Mouse (Mus musculus) forebrain, embryonic 14.5 days (tissue): ENCODE measurements around the gene Slc25a48. TPM values are rescaled to one million over a fixed set of nuclear protein-coding genes. Genes with fewer than 3 reads are reported as not detected.

Experiments
- ATAC-seq: fragments of 200-750 bp; cut with Nextera tagmentation; 2 replicates; pipeline ENCODE4 v1.8.0; 2017; ENCODE audit warnings: mild to moderate bottlenecking, moderate library complexity
- DNase-seq: peaks from one replicate; pipeline ENCODE4 v3.0.0-alpha.2; 2015; ENCODE audit warnings: low spot score
- H3K27ac ChIP-seq: fragments of 300-500 bp; sonication (generic); 2 replicates; pipeline ENCODE4 v1.5.1; 2014; ENCODE audit warnings: low read depth, mild to moderate bottlenecking, control low read depth, low read length, moderate library complexity
- H3K27me3 ChIP-seq: fragments of 300-500 bp; sonication (generic); replicated peaks from 2 replicates; pipeline ENCODE4 v1.6.1; 2014; ENCODE audit warnings: low read length, control low read depth, mixed read lengths; ENCODE audit not compliant: control insufficient read depth, insufficient read depth
- H3K36me3 ChIP-seq: fragments of 300-500 bp; sonication (generic); 2 replicates; pipeline ENCODE4 v1.6.1; 2014; ENCODE audit warnings: low read length, control low read depth; ENCODE audit not compliant: control insufficient read depth, insufficient read depth
- H3K4me1 ChIP-seq: fragments of 300-500 bp; sonication (generic); 2 replicates; pipeline ENCODE4 v1.6.1; 2014; ENCODE audit warnings: antibody characterized with exemption, low read length, control low read depth; ENCODE audit not compliant: control insufficient read depth, insufficient read depth
- H3K4me2 ChIP-seq: fragments of 300-500 bp; sonication (generic); 2 replicates; pipeline ENCODE4 v1.6.1; 2014; ENCODE audit warnings: mild to moderate bottlenecking, control low read depth, low read length
- H3K4me3 ChIP-seq: fragments of 300-500 bp; sonication (generic); 2 replicates; pipeline ENCODE4 v1.5.1; 2014; ENCODE audit warnings: low read depth, low read length, control low read depth
- H3K9ac ChIP-seq: fragments of 300-500 bp; sonication (generic); 2 replicates; pipeline ENCODE4 v1.6.1; 2014; ENCODE audit warnings: mild to moderate bottlenecking, low read length, control low read depth, moderate library complexity
- H3K9me3 ChIP-seq: fragments of 300-500 bp; sonication (generic); replicated peaks from 2 replicates; pipeline ENCODE4 v1.6.1; 2016; ENCODE audit warnings: low read length, control low read depth, mixed read lengths; ENCODE audit not compliant: control insufficient read depth
- WGBS: fragments of 180-500 bp; shearing (Covaris S2); extraction: QIAGEN DNeasy Blood & Tissue Kit; methylation state at CpG from one replicate; pipeline ENCODE4 v1.1.7; 2014; 5-methylcytosine and 5-hydroxymethylcytosine counted together
- polyA plus RNA-seq: library from polyadenylated mRNA; unstranded; fragments of >200 nt; fragmentation: Nextera tagmentation; extraction: Ambion mirVana; gene quantifications from 2 replicates; pipeline ENCODE4 v1.2.1, GENCODE M21; 2014

Slc25a48 gene
- polyA plus RNA-seq: 0.06 TPM in 2 replicates

DNA sequence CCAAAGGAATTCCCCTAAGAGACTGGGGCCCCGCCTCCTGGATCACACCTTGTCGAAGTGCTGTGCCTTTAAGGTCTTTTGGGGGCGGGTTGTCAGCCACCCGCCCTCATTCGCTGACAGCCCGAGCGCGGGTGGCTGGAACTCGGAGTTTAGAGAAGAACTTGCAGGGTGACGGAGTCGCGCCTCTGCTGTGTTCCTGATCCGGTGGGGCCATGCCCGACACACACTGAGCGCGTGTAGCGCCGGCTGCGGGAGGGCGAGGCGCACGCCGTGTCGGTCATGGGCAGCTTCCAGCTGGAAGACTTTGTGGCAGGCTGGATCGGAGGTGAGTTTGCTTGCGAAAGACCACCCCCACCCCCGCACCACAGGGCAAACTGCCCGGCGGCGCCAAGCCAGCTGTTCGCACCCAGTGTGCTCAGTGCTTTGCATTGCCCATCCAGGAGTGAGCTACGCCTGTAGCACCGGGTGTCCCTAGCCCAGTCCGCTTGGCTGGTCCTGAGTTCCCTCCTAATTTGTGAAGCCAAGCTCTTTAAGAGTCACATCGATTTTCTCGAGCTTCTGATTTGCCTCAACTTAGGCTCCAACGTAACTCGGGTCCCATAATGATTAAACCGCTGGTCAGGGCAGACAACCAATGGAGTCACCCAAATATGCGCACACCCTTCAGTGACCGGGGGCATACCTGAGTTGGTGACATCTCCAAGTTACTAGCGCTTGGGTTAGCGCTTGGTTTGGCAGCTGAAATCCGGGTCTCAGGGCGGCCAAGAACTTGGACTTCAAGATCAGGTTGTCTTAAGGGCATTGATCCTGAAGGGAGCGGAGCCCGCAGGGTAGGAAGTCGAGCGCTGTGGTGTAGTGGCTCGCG lies at the start of gene Slc25a48:
TSS of gene Slc25a48 (plus strand) at position 145 of the 865 bp plus-strand sequence.
- no peaks in the 10 kb centered on the region for H3K9me3 ChIP-seq
- H3K27ac ChIP-seq: no peak within 1 kb of the TSS
- no peaks in the 10 kb centered on the region for H3K36me3 ChIP-seq
- peak within 1 kb of the TSS; percentile 47 for H3K4me2 ChIP-seq
- H3K27me3 ChIP-seq: peaks cover 40% of the 10 kb centered on the region
- no peak for ATAC-seq
- DNase-seq: peak; percentile 23
- H3K9ac ChIP-seq: no peak within 1 kb of the TSS
- peaks cover 14% of the 10 kb centered on the region for H3K4me1 ChIP-seq
- H3K4me3 ChIP-seq: peak within 1 kb of the TSS; percentile 16
- WGBS: 6% methylated on average over 51 of the region's 51 CpGs

DNA sequence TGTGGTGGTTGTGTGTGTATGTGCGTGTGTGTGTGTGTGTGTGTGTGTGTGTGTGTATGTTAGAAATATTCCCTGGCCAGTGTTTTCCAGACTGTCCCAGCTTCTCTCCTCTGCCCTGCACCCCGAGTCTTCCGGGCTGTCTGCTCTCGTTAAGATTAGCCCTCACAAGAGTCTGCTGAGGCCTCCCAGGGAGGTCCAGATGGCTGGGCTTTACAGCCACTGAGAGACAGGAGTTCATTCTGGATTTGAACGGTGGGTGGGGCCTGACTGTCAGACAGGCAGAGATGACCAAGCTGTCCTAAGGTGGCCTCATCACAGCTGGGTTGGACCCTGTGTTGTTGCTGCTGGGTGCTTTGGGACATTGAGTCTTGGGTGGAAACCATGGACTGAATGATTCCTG lies 40.6 kb upstream of the Slc25a48 start:
- H3K4me2 ChIP-seq: no peak overlapping the region
- H3K27me3 ChIP-seq: no peaks in the 10 kb centered on the region
- H3K4me3 ChIP-seq: no peak overlapping the region
- H3K4me1 ChIP-seq: no peaks in the 10 kb centered on the region
- no peaks in the 10 kb centered on the region for H3K9me3 ChIP-seq
- ATAC-seq (no peak), DNase-seq (no peak)
- H3K27ac ChIP-seq: no peak overlapping the region
- H3K36me3 ChIP-seq: no peaks in the 10 kb centered on the region
- 57% methylated on average over 5 of the region's 5 CpGs for WGBS
- no peak overlapping the region for H3K9ac ChIP-seq

DNA sequence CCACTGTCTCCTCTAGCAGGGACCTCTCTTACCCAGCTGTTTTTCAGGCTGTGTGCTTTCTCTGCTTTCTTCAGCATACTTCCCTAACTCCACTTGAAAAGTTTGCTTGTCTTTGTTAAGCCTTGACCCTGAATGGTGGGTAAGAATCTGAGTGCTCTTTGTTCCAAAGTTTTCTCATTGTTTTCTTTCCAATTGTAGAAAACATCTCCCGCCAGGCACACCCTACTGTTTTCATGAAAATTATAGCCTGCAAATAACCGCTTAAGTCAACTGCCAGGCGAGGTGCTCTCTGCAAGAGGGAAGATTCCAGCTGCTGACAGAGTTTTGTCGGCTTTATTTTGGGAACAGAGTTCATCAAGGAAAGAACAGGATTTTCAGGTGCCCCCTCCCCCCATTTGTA lies 37.0 kb upstream of the Slc25a48 start:
- WGBS: 44% methylated on average over 4 of the region's 4 CpGs
- no peaks in the 10 kb centered on the region for H3K36me3 ChIP-seq
- H3K27ac ChIP-seq: no peak overlapping the region
- DNase-seq (no peak), ATAC-seq (no peak)
- no peak overlapping the region for H3K9ac ChIP-seq
- no peak overlapping the region for H3K4me3 ChIP-seq
- no peak overlapping the region for H3K4me2 ChIP-seq
- H3K4me1 ChIP-seq: no peaks in the 10 kb centered on the region
- H3K9me3 ChIP-seq: no peaks in the 10 kb centered on the region
- no peaks in the 10 kb centered on the region for H3K27me3 ChIP-seq

DNA sequence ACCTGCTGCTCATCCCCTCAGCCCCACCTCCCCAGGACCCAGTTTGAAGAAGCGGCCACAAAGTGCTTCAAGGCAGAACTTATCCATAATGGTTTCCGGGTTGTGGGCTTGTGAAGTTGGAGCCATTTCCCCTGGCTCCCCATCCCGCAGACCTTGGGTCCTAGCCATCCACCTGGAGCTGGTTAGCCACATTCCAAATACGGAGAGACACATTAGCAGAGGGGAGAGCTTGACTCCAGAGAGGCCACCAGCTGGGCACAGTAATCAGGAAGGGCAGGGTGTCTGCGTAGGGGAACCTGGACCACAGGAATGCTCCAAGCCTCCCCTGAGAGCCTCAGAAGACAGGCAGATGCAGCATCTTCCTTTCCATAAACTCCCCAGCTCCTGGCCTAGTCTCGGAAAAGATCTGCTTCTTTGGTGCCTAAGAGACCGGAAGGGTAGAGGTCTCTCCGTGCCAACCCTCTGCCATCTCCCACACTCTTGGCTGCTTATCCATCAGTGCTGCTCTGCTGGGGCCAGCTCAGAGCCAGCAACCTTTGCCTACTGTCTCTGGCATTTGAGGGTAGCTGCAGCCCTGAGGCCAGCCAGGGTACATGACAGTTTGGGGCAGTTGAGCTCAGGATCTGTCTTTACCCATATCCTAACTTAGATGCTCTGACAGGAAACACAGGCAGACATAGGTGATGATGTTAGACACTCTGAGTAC lies 34.6 kb upstream of the Slc25a48 start:
- no peak overlapping the region for H3K27ac ChIP-seq
- H3K9ac ChIP-seq: no peak overlapping the region
- DNase-seq (no peak), ATAC-seq (no peak)
- no peaks in the 10 kb centered on the region for H3K4me1 ChIP-seq
- no peak overlapping the region for H3K4me3 ChIP-seq
- no peaks in the 10 kb centered on the region for H3K9me3 ChIP-seq
- no peaks in the 10 kb centered on the region for H3K36me3 ChIP-seq
- H3K4me2 ChIP-seq: no peak overlapping the region
- 84% methylated on average over 8 of the region's 8 CpGs for WGBS
- H3K27me3 ChIP-seq: no peaks in the 10 kb centered on the region

DNA sequence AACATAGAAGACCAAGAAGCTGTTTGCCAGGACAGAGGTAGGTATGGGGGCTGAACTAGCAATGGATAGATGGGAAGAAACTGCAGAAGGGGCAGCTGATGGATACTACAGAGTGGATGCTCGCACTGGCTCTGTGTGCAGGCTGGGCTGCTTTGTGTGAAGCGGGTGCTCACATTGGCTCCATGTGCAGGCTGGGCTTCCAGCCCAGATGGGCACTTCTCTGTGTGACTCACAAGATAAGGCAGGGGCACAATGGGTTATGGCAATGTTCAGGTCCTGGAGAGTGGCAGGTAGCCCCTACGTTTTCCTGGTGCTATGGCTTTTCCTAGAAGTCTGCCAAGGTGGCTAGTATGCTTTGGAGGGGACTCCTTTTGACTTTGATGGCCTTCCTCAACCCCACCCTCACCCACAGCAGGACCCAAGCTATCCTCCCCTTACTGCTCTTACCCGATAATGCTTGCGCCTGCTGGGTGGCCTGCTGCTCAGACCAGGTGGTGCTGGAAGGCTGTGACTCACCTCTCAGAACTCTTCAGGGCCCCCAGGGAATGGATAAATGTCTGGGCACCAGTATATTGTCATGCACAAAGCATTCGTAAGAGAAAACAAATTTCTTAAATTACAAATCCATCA lies 33.5 kb upstream of the Slc25a48 start:
- Histone ChIP-seq H3K4me1 (no peaks in the 10 kb centered on the region), H3K27ac (no peak overlapping the region), H3K4me2 (no peak overlapping the region), H3K27me3 (no peaks in the 10 kb centered on the region), H3K9me3 (no peaks in the 10 kb centered on the region), H3K9ac (no peak overlapping the region), H3K36me3 (no peaks in the 10 kb centered on the region), H3K4me3 (no peak overlapping the region)
- ATAC-seq: no peak
- 80% methylated on average over 6 of the region's 6 CpGs for WGBS
- DNase-seq: no peak

DNA sequence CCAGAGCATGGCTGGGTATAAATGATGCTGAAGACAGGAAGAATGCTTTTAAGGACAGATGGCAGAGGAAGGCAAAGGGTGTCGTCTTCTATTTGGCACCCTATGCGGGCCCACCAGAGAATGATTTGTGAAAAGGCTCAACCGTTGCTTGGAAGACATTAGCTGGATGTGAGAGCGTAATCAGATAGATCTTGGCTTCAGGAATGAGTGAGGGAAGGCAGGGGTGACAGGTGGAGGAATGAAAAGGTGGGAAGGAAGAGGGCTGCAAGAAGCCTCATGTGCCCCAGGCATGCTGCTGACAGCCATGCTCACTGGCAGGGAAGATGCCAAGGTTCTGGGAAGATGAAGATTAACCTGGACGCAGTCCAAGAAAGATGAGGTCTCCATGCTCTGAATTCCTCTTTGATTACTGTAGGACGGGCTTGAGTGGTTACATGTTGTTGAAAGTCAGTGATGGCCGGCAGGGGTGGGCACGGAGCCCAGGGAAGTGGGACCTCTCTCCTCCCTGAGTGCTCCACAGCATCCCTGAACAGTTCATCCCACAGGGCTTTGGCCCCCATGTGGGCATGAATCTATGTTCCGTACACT lies 25.8 kb upstream of the Slc25a48 start:
- Histone ChIP-seq H3K27me3 (no peaks in the 10 kb centered on the region), H3K9me3 (no peaks in the 10 kb centered on the region), H3K27ac (no peak overlapping the region), H3K4me2 (no peak overlapping the region), H3K36me3 (no peaks in the 10 kb centered on the region), H3K4me3 (no peak overlapping the region), H3K9ac (no peak overlapping the region), H3K4me1 (no peaks in the 10 kb centered on the region)
- WGBS: 55% methylated on average over 9 of the region's 9 CpGs
- ATAC-seq: no peak
- peak; percentile 51 for DNase-seq

DNA sequence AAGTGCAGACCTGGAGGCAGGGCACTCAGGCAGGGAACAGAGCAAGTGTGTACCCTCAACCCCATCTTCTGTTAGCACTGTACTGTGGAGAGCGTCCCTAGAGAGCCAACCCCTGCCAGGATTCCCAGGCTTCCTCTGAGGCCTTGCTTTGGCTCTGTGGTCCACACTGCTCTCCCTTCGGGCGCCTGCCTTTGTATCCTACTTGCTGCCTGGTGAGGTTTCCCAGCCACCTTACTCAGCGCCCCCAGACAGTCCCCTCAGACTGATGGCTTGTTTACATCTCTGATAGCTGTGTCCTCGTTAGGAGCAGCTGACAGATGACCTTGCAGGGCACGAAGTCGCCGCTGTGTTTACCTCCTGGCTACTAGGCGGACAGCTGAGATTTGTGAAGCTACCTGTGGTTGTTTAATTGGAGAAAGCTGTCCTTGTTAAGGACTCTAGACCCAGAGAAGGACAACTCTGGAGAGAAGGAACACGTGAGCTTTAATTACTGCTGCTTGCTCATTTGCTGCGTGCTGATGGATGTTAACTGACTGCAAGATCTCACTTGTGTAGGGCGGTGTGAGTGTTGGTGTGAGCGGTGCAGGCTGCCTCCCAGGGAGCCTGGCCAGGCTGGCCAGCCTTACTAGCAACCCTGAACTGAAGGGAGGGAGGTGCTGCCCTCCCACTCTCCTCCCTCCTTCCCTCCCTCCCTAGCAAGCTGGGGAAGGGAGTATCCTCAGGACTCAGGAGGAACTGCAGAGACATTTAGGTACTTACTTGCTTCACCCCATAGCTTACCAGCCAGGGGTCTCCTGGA lies 19.3 kb upstream of the Slc25a48 start:
- H3K9ac ChIP-seq: no peak overlapping the region
- DNase-seq (no peak), ATAC-seq (no peak)
- H3K36me3 ChIP-seq: no peaks in the 10 kb centered on the region
- no peaks in the 10 kb centered on the region for H3K9me3 ChIP-seq
- H3K4me3 ChIP-seq: no peak overlapping the region
- no peaks in the 10 kb centered on the region for H3K27me3 ChIP-seq
- H3K27ac ChIP-seq: no peak overlapping the region
- WGBS: 47% methylated on average over 13 of the region's 13 CpGs
- peaks cover 2% of the 10 kb centered on the region; the same call in 1 of the 2 replicates for H3K4me1 ChIP-seq
- no peak overlapping the region for H3K4me2 ChIP-seq

DNA sequence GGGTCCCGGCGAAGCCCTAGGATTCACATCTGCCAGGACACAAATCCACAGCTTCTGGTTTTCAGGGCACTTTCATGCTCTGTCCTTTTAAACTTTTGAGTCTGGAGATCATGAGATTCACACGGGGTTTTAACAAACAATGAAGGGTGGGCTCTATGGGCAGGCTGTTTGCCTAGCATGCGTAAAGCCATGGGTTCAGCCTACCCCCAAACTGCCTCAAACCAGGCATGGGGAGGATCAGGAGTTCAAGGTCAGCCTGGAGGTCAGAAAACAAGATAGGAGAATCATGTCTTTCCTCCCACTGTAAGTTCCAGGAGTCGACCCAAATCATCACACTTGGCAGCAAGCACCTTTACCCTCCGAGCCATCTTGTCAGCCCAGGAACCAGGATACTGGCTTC lies 18.6 kb upstream of the Slc25a48 start:
- no peak overlapping the region for H3K9ac ChIP-seq
- no peak overlapping the region for H3K4me3 ChIP-seq
- peaks cover 2% of the 10 kb centered on the region; the same call in 1 of the 2 replicates for H3K4me1 ChIP-seq
- ATAC-seq: no peak
- no peak overlapping the region for H3K4me2 ChIP-seq
- H3K27ac ChIP-seq: no peak overlapping the region
- no peaks in the 10 kb centered on the region for H3K36me3 ChIP-seq
- DNase-seq: no peak
- H3K27me3 ChIP-seq: no peaks in the 10 kb centered on the region
- 81% methylated on average over 6 of the region's 6 CpGs for WGBS
- H3K9me3 ChIP-seq: no peaks in the 10 kb centered on the region
